32 mouse cellular contexts compared by ENCODE assay signal in genomic region chr1:166094462-166094861, GRCm38 (mm10). TPM values are rescaled to one million over a fixed set of nuclear protein-coding genes. Genes with fewer than 3 reads are reported as not detected.
"Had no signal": no experiment of that assay in that cellular context is flagged by ENCODE, and none has a peak within 500 bp of the region (broad histone marks: within the 10 kb centered on the region; RNA-seq: fewer than 3 reads in every experiment).

No protein-coding gene starts in this region.

- H3K27ac ChIP-seq: heart, adult 2 months; heart, embryonic 13.5 days; heart, embryonic 15.5 days; hindbrain, embryonic 13.5 days; hindbrain, embryonic 15.5 days; hindbrain, postnatal 0 days; kidney, embryonic 15.5 days; kidney, postnatal 0 days; layer of hippocampus, adult 2 months; limb, embryonic 13.5 days; limb, embryonic 15.5 days; liver, embryonic 12.5 days had no signal

- H3K4me2 ChIP-seq: heart, embryonic 11.5 days; heart, embryonic 13.5 days; heart, embryonic 15.5 days; hindbrain, embryonic 13.5 days; hindbrain, embryonic 15.5 days; kidney, embryonic 15.5 days; limb, embryonic 13.5 days; limb, embryonic 15.5 days; liver, embryonic 12.5 days had no signal

- H3K9ac ChIP-seq: heart, embryonic 13.5 days; heart, embryonic 15.5 days; hindbrain, embryonic 13.5 days; hindbrain, embryonic 15.5 days; kidney, embryonic 15.5 days; limb, embryonic 13.5 days; limb, embryonic 15.5 days; liver, embryonic 12.5 days had no signal

- ATAC-seq: hindbrain, postnatal 0 days; liver, embryonic 12.5 days had no signal

- H3K9me3 ChIP-seq: heart, embryonic 13.5 days; heart, embryonic 15.5 days; hindbrain, embryonic 15.5 days; kidney, embryonic 15.5 days; limb, embryonic 13.5 days; limb, embryonic 15.5 days; liver, embryonic 12.5 days had no signal

- H3K4me3 ChIP-seq: heart, adult 2 months; heart, embryonic 13.5 days; heart, embryonic 15.5 days; hindbrain, embryonic 13.5 days; hindbrain, embryonic 15.5 days; kidney, embryonic 15.5 days; layer of hippocampus, adult 2 months; limb, embryonic 13.5 days; limb, embryonic 15.5 days; liver, embryonic 12.5 days had no signal

- DNase-seq: gastrocnemius, postnatal 14 days; gastrocnemius, postnatal 36 days; heart, adult 2 months; heart, postnatal 14 days; heart, postnatal 36 days; kidney, adult 18-20 months; kidney, adult 8-10 months; kidney, postnatal 14 days; kidney, postnatal 36 days; layer of hippocampus, postnatal 36 days; left cerebral cortex, postnatal 4 days had no signal

- H3K4me1 ChIP-seq: heart, embryonic 13.5 days; heart, embryonic 15.5 days; kidney, embryonic 15.5 days; limb, embryonic 15.5 days; liver, embryonic 12.5 days had no signal

- H3K36me3 ChIP-seq: hindbrain, embryonic 13.5 days; hindbrain, embryonic 15.5 days; kidney, embryonic 15.5 days; limb, embryonic 13.5 days; limb, embryonic 15.5 days; liver, embryonic 12.5 days had no signal

- H3K27me3 ChIP-seq: heart, embryonic 13.5 days; heart, embryonic 15.5 days; hindbrain, embryonic 13.5 days; hindbrain, embryonic 15.5 days; kidney, embryonic 15.5 days; limb, embryonic 13.5 days; limb, embryonic 15.5 days; liver, embryonic 12.5 days had no signal

RNA-seq across cellular contexts. Expression of gene Dusp27, which starts 33.3 kb away (rescaled TPM):
- total RNA-seq: hematopoietic stem cell, adult 5-6 weeks; layer of hippocampus, adult 2 months; layer of hippocampus, postnatal 36 days; liver, adult 2 months had no signal
- polyA plus RNA-seq: liver, adult 2 months had no signal

RNA-seq across cellular contexts. Expression of gene Gpa33, which starts 35.6 kb away (rescaled TPM):
- total RNA-seq: gastrocnemius, adult 18-20 months; gastrocnemius, adult 8-10 months; gastrocnemius, postnatal 14 days; gastrocnemius, postnatal 36 days; heart, adult 2 months; heart, postnatal 14 days; heart, postnatal 36 days; hematopoietic stem cell, adult 5-6 weeks; hindbrain, postnatal 0 days; layer of hippocampus, adult 2 months; layer of hippocampus, postnatal 10 days; layer of hippocampus, postnatal 36 days; left cerebral cortex, adult 18-20 months; left cerebral cortex, adult 8-10 months; left cerebral cortex, postnatal 10 days; left cerebral cortex, postnatal 25 days; left cerebral cortex, postnatal 4 days; liver, adult 2 months had no signal
- polyA plus RNA-seq: heart, adult 2 months; heart, embryonic 11.5 days; heart, embryonic 13.5 days; heart, embryonic 15.5 days; hindbrain, embryonic 15.5 days; liver, embryonic 12.5 days had no signal
